Mouse (Mus musculus) lung, postnatal 0 days (tissue): ENCODE results near the gene Tex37.

ENCODE experiments used
- CTCF ChIP-seq: IDR thresholded peaks from 2 replicates; pipeline ENCODE4 v1.5.1; 2016; ENCODE audit warnings: antibody characterized with exemption, mild to moderate bottlenecking
- EP300 ChIP-seq: IDR thresholded peaks from 2 replicates; pipeline ENCODE4 v1.6.1; 2016; ENCODE audit warnings: antibody characterized with exemption, mild to moderate bottlenecking, control low read depth

DNA sequence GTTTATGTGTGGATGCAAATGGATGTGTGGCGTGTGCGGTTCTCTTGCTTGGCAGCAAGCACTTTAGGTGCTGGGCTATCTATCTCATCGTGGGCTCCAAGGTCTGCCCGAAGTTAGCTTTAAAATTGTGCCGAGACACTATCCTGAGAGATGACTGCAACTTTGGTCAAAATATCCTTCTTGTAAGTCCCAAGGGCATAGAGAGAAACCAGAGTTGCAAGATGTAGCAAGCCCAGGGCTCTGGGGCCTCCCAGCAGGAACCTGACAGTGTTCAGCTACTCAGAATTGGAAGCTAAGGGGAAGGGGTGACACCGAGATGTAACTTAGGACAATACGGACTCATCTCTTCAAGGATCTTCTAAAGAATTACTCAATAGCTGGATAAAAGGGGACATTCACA, 9.2 kb downstream of the Tex37 start:
- no peak for TF ChIP-seq CTCF
- no peak for TF ChIP-seq EP300
